Mouse (Mus musculus) heart, embryonic 12.5 days (tissue): Measurements from ENCODE around the gene Eefsec. TPM values are rescaled to one million over a fixed set of nuclear protein-coding genes. Genes with fewer than 3 reads are reported as not detected.

Experiments
- ATAC-seq: fragments of 200-750 bp; cut with Nextera tagmentation; 2 replicates; pipeline ENCODE4 v1.8.0; 2017; ENCODE audit warnings: moderate TSS enrichment, moderate library complexity; ENCODE audit not compliant: insufficient number of reproducible peaks, low FRiP score
- H3K27ac ChIP-seq: fragments of 300-500 bp; sonication (generic); 2 replicates; pipeline ENCODE4 v1.5.1; 2016; ENCODE audit warnings: mild to moderate bottlenecking, moderate library complexity; ENCODE audit not compliant: poor library complexity, severe bottlenecking
- H3K27me3 ChIP-seq: fragments of 300-500 bp; sonication (generic); replicated peaks from 2 replicates; pipeline ENCODE4 v1.6.1; 2016; ENCODE audit warnings: mild to moderate bottlenecking, moderate library complexity
- H3K36me3 ChIP-seq: fragments of 300-500 bp; sonication (generic); 2 replicates; pipeline ENCODE4 v1.6.1; 2016; ENCODE audit warnings: mild to moderate bottlenecking, moderate library complexity
- H3K4me1 ChIP-seq: fragments of 300-500 bp; sonication (generic); replicated peaks from 2 replicates; pipeline ENCODE4 v1.6.1; 2016; ENCODE audit warnings: mild to moderate bottlenecking
- H3K4me2 ChIP-seq: fragments of 300-500 bp; sonication (generic); 2 replicates; pipeline ENCODE4 v1.6.1; 2016; ENCODE audit warnings: mild to moderate bottlenecking, moderate library complexity
- H3K4me3 ChIP-seq: fragments of 300-500 bp; sonication (generic); 2 replicates; pipeline ENCODE4 v1.5.1; 2016; ENCODE audit warnings: mild to moderate bottlenecking
- H3K9ac ChIP-seq: fragments of 300-500 bp; sonication (generic); 2 replicates; pipeline ENCODE4 v1.6.1; 2016; ENCODE audit warnings: mild to moderate bottlenecking, moderate library complexity
- H3K9me3 ChIP-seq: fragments of 300-500 bp; sonication (generic); replicated peaks from 2 replicates; pipeline ENCODE4 v1.6.1; 2016; ENCODE audit warnings: mild to moderate bottlenecking, moderate library complexity
- WGBS: fragments of 180-500 bp; shearing (Covaris S2); methylation state at CpG from one replicate; pipeline ENCODE4 v1.1.7; 2016; 5-methylcytosine and 5-hydroxymethylcytosine counted together
- polyA plus RNA-seq: library from polyadenylated mRNA; unstranded; fragments of >200 nt; fragmentation: Nextera tagmentation; extraction: Ambion mirVana; gene quantifications from 2 replicates; pipeline ENCODE4 v1.2.1, GENCODE M21; 2016

The Eefsec gene
- polyA plus RNA-seq, 1 experiment from 2014 or later: 18.5 TPM

DNA sequence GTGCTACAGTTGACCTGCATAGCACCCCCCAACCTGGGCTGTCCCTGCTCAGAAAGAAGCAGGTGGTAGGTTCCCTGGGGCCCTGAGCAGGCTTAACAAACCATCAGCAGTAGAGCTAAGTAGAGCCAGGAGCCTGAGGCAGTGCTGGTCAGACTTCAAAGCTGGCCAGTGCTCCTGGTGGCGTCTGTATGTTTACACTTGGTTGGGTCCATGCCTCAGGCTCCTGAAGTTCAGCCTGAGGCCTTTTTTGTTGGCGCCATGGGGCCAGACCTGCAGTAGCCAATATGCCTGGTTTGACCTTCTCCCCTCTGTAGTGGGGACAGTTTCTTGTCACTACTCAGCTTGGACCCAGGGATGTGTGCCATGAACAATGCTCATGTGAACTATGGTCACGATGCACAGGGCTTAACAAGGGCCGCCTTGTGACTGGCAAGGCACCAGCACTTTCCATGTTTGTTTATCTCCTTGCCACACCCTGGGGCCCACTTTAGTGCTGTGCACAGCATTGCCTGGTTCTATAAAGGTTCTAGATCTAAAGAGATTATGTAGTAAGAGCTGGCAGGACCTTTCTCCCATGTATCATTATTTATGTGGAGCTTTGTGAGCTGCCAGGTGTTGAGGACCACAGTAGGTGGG lies 153.9 kb downstream of the Eefsec start:
- Histone ChIP-seq H3K4me2 (no peak overlapping the region), H3K27ac (no peak overlapping the region), H3K4me3 (no peak overlapping the region), H3K27me3 (no peaks in the 10 kb centered on the region), H3K9ac (no peak overlapping the region), H3K4me1 (no peaks in the 10 kb centered on the region), H3K36me3 (peaks cover under 1% of the 10 kb centered on the region), H3K9me3 (no peaks in the 10 kb centered on the region)
- no peak for ATAC-seq
- WGBS: 68% methylated on average over 4 of the region's 4 CpGs

- no peak overlapping the region for H3K27ac ChIP-seq
- no peaks in the 10 kb centered on the region for H3K4me1 ChIP-seq
- no peaks in the 10 kb centered on the region for H3K36me3 ChIP-seq
- no peaks in the 10 kb centered on the region for H3K9me3 ChIP-seq
- no peak overlapping the region for H3K4me3 ChIP-seq
- H3K9ac ChIP-seq: no peak overlapping the region
- no peak overlapping the region for H3K4me2 ChIP-seq
- no peak for ATAC-seq
- 82% methylated on average over 6 of the region's 6 CpGs for WGBS
- no peaks in the 10 kb centered on the region for H3K27me3 ChIP-seq
These were observed 156.1 kb downstream of the Eefsec start for GRCm38 (mm10) chr6:88290129-88290766.

DNA sequence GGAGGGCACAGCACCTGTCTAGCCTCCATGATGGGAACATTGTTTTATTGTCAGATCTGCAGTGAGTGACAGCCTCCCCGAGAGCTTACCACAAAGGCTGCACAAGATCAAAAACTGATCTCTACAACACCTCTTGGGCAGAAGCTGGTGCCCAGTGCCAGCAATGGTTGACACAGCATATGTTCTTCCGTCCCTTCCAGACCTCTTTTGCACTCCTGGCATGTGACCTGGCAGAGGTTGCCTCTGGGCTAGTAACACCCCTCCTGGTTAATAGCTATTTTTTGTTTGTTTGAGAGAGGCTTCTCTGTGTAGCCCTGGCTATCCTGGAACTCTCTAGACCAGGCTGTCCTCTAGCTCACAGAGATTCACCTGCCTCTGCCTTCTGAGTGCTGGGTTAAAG lies 168.2 kb downstream of the Eefsec start:
- no peaks in the 10 kb centered on the region for H3K36me3 ChIP-seq
- WGBS: 84% methylated on average over 2 of the region's 2 CpGs
- no peaks in the 10 kb centered on the region for H3K9me3 ChIP-seq
- no peaks in the 10 kb centered on the region for H3K4me1 ChIP-seq
- no peak overlapping the region for H3K9ac ChIP-seq
- no peak overlapping the region for H3K4me3 ChIP-seq
- ATAC-seq: no peak
- H3K27me3 ChIP-seq: no peaks in the 10 kb centered on the region
- H3K4me2 ChIP-seq: no peak overlapping the region
- no peak overlapping the region for H3K27ac ChIP-seq

GRCm38 (mm10) chr6:88277242-88277641 lies 169.1 kb downstream of the Eefsec start:
- no peaks in the 10 kb centered on the region for H3K4me1 ChIP-seq
- H3K27ac ChIP-seq: no peak overlapping the region
- H3K4me2 ChIP-seq: no peak overlapping the region
- no peak overlapping the region for H3K9ac ChIP-seq
- H3K4me3 ChIP-seq: no peak overlapping the region
- no peaks in the 10 kb centered on the region for H3K27me3 ChIP-seq
- 89% methylated on average over 4 of the region's 4 CpGs for WGBS
- H3K9me3 ChIP-seq: no peaks in the 10 kb centered on the region
- no peak for ATAC-seq
- no peaks in the 10 kb centered on the region for H3K36me3 ChIP-seq

DNA sequence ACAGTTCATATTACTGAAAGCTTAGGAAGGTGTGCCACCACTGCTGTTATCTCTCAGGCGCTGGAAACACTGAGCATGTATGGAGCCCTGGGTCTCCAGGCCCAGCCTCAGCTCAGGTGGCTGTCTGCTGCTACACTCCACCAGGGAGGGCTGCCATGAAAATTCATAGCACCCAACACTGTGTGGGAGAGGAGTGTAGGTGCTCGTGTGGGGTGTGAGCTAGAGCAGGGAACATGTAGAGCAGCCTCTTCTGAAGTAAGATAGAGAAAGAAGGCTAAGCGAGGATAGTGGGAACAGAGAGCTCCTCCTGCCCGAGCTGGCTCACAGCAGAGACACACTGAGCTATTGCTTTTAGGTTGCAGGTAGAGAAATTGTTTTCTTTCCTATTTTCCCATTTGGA lies 170.1 kb downstream of the Eefsec start:
- H3K4me3 ChIP-seq: no peak overlapping the region
- no peaks in the 10 kb centered on the region for H3K4me1 ChIP-seq
- no peaks in the 10 kb centered on the region for H3K9me3 ChIP-seq
- no peak overlapping the region for H3K4me2 ChIP-seq
- ATAC-seq: no peak
- 77% methylated on average over 4 of the region's 4 CpGs for WGBS
- H3K9ac ChIP-seq: no peak overlapping the region
- no peaks in the 10 kb centered on the region for H3K27me3 ChIP-seq
- H3K36me3 ChIP-seq: no peaks in the 10 kb centered on the region
- no peak overlapping the region for H3K27ac ChIP-seq

DNA sequence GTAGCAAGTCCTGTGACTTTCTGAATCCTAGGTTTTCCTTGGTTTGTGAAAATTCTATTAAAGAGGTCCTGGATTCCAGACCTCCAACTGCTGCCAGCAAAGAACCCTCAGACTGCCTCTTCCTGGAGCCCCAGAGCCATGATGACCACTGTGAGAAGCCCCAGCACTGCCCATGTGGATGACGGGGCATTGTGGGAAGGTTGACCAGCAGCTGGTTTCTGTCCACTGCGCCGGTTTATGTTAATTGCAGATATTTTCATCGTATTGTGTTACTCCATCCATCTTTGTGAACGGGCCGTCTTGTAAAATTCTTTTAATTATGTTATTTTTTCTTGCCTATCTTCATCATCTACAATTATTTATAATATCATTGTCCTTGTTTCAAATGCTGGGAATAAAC lies 171.7 kb downstream of the Eefsec start:
- WGBS: 87% methylated on average over 6 of the region's 6 CpGs
- no peak overlapping the region for H3K27ac ChIP-seq
- no peak for ATAC-seq
- H3K27me3 ChIP-seq: no peaks in the 10 kb centered on the region
- H3K4me2 ChIP-seq: no peak overlapping the region
- H3K9me3 ChIP-seq: no peaks in the 10 kb centered on the region
- H3K4me3 ChIP-seq: no peak overlapping the region
- no peak overlapping the region for H3K9ac ChIP-seq
- no peaks in the 10 kb centered on the region for H3K36me3 ChIP-seq
- H3K4me1 ChIP-seq: no peaks in the 10 kb centered on the region

- H3K4me2 ChIP-seq: no peak overlapping the region
- no peak overlapping the region for H3K9ac ChIP-seq
- no peaks in the 10 kb centered on the region for H3K36me3 ChIP-seq
- H3K27me3 ChIP-seq: no peaks in the 10 kb centered on the region
- ATAC-seq: no peak
- H3K4me1 ChIP-seq: peaks cover 16% of the 10 kb centered on the region
- no peak overlapping the region for H3K4me3 ChIP-seq
- H3K9me3 ChIP-seq: no peaks in the 10 kb centered on the region
- H3K27ac ChIP-seq: no peak overlapping the region
- WGBS: 50% methylated on average over 2 of the region's 2 CpGs
These were observed 178.4 kb downstream of the Eefsec start for GRCm38 (mm10) chr6:88267970-88268369.

DNA sequence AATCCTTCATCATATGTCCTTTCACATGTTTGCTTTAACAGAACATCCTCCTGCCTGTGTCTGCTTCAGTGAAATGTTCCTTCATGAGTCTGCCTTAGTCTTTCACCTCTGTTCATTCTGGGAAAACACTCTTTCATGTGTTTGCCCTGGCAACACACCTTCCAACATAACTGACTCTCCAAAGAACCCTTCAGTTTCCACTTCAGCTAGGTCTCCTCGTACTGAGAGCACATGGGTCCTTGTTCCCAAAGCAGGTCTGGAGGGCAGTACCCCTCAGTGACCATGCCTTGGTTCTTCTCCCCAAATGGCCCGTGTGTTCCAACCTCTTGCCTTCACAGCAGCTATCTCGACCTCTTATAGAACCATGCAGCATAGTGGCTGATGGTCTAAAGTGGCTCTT lies 179.3 kb downstream of the Eefsec start:
- H3K27ac ChIP-seq: no peak overlapping the region
- H3K9me3 ChIP-seq: no peaks in the 10 kb centered on the region
- no peak overlapping the region for H3K4me3 ChIP-seq
- no peaks in the 10 kb centered on the region for H3K36me3 ChIP-seq
- H3K27me3 ChIP-seq: 0 out of 2 replicates have a peak, but pooled peaks cover 3% of the 10 kb centered on the region
- 58% methylated on average over 3 of the region's 3 CpGs for WGBS
- H3K9ac ChIP-seq: no peak overlapping the region
- H3K4me2 ChIP-seq: no peak overlapping the region
- peaks cover 16% of the 10 kb centered on the region for H3K4me1 ChIP-seq
- no peak for ATAC-seq

DNA sequence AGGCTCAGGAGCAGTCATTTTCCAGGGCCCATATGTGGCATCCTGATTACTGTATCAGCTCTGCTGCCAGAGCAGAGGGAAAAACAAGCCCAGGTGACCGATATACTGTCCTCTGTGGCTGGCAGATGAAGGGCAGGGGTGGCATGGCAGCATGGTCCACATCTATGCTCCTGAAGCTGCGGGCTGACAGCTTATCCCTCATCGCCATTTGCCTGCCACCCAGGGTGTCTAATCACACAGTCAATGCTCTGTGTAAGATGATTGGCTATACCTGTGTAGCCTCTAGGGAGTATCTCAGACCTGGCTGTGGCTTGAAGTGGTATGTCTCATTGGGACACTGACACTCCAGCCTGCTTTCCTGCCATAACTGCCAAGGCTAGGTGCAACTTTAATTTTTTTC lies 180.3 kb downstream of the Eefsec start:
- H3K4me1 ChIP-seq: peaks cover 16% of the 10 kb centered on the region
- no peak overlapping the region for H3K9ac ChIP-seq
- ATAC-seq: no peak
- H3K4me2 ChIP-seq: no peak overlapping the region
- H3K36me3 ChIP-seq: no peaks in the 10 kb centered on the region
- H3K4me3 ChIP-seq: no peak overlapping the region
- 0 out of 2 replicates have a peak, but pooled peaks cover 3% of the 10 kb centered on the region for H3K27me3 ChIP-seq
- H3K9me3 ChIP-seq: no peaks in the 10 kb centered on the region
- 69% methylated on average over 3 of the region's 3 CpGs for WGBS
- H3K27ac ChIP-seq: no peak overlapping the region

- Histone ChIP-seq H3K9me3 (no peaks in the 10 kb centered on the region), H3K9ac (no peak overlapping the region), H3K27me3 (0 out of 2 replicates have a peak, but pooled peaks cover 3% of the 10 kb centered on the region), H3K4me2 (no peak overlapping the region), H3K27ac (no peak overlapping the region), H3K36me3 (no peaks in the 10 kb centered on the region), H3K4me3 (no peak overlapping the region), H3K4me1 (peaks cover 16% of the 10 kb centered on the region)
- WGBS: 77% methylated on average over 1 of the region's 1 CpGs
- no peak for ATAC-seq
These were observed 181.0 kb downstream of the Eefsec start for GRCm38 (mm10) chr6:88265355-88265754.

DNA sequence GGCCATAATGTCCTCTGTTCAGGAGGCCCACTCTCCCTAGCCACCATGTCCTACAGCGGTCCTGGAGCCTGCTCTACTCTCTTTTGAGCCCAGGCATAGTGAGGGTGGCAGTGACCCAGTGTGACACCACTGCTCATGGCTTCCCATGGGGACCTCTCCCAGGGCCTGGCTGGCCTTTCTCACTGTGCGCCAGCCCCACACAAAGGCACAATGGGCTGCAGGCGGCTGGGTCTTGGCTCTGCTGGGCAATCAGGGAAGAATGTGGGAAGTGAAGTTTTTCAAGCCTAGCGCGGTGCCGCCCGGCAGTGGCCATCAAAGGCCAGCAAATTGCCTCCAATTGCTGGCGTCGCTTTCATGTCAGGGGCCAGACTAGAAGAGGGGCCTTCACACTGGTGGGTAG lies 184.2 kb downstream of the Eefsec start:
- no peak for ATAC-seq
- Histone ChIP-seq H3K27ac (no peak overlapping the region), H3K4me3 (no peak overlapping the region), H3K9me3 (no peaks in the 10 kb centered on the region), H3K36me3 (no peaks in the 10 kb centered on the region; the same call in 1 of the 2 replicates), H3K4me2 (no peak overlapping the region), H3K9ac (no peak overlapping the region), H3K4me1 (peaks cover 3% of the 10 kb centered on the region), H3K27me3 (0 out of 2 replicates have a peak, but pooled peaks cover 3% of the 10 kb centered on the region)
- 70% methylated on average over 9 of the region's 9 CpGs for WGBS
